Mouse (Mus musculus): ENCODE results near the gene C2.

The C2 gene

GRCm38 (mm10) chr17:34881683-34882310, 16.3 kb downstream of the C2 start, which contains the start of gene Gm20547:
Gene Gm20547, minus strand, starts transcription at chr17:34882042.
- in situ Hi-C loops (cut with MboI, MseI) = no loop called here

- in situ Hi-C loops (cut with MboI, MseI) = no loop called here
These were observed 16.9 kb downstream of the C2 start for GRCm38 (mm10) chr17:34881166-34881565.

- in situ Hi-C loops (cut with MboI, MseI) = no loop called here
These were observed 18.7 kb downstream of the C2 start, which contains the start of gene Zbtb12 for GRCm38 (mm10) chr17:34879336-34879879. Gene Zbtb12, plus strand, starts transcription at chr17:34879483.

- in situ Hi-C loops (cut with MboI, MseI) = no loop called here
These were observed 23.7 kb downstream of the C2 start for GRCm38 (mm10) chr17:34874321-34874720.

- in situ Hi-C loops (cut with MboI, MseI) = no loop called here
These were observed 32.1 kb downstream of the C2 start for GRCm38 (mm10) chr17:34865981-34866380.

GRCm38 (mm10) chr17:34862416-34863081, 35.5 kb downstream of the C2 start, which contains the start of gene Cfb:
Gene Cfb, minus strand, starts transcription at chr17:34862518.
- in situ Hi-C loops (cut with MboI, MseI) = no loop called here

- in situ Hi-C loops (cut with MboI, MseI) = no loop called here
These were observed 36.2 kb downstream of the C2 start for GRCm38 (mm10) chr17:34861704-34862415.

GRCm38 (mm10) chr17:34860514-34860913, 37.6 kb downstream of the C2 start:
- in situ Hi-C loops (cut with MboI, MseI) = no loop called here

GRCm38 (mm10) chr17:34858670-34859069, 39.4 kb downstream of the C2 start:
- in situ Hi-C loops (cut with MboI, MseI) = loop anchor here (5.0 kb wide), 1 partner anchor 54 kb away; the partner anchor contains the start of gene Slc44a4

GRCm38 (mm10) chr17:34855825-34856224, 42.2 kb downstream of the C2 start:
- in situ Hi-C loops (cut with MboI, MseI) = loop anchor here (5.0 kb wide), 1 partner anchor 56 kb away; the partner anchor contains the start of gene Slc44a4

- in situ Hi-C loops (cut with MboI, MseI) = loop anchor here (5.0 kb wide), 1 partner anchor 58 kb away; the partner anchor contains the start of gene Slc44a4
These were observed 43.3 kb downstream of the C2 start for GRCm38 (mm10) chr17:34854761-34855160.

GRCm38 (mm10) chr17:34853511-34853910, 44.6 kb downstream of the C2 start:
- in situ Hi-C loops (cut with MboI, MseI) = no loop called here

- in situ Hi-C loops (cut with MboI, MseI) = no loop called here
These were observed 47.4 kb downstream of the C2 start for GRCm38 (mm10) chr17:34850517-34851125.

- in situ Hi-C loops (cut with MboI, MseI) = loop anchor here (25.0 kb wide), 1 partner anchor 813 kb away; the partner anchor contains the start of genes Col11a2, H2-Ke6, Rxrb and Slc39a7
These were observed 48.1 kb downstream of the C2 start, which contains the start of the genes Skiv2l and Nelfe for GRCm38 (mm10) chr17:34849722-34850516. Gene Skiv2l, minus strand, starts transcription at chr17:34850210. Gene Nelfe, plus strand, starts transcription at chr17:34850391.

GRCm38 (mm10) chr17:34847615-34848014, 50.5 kb downstream of the C2 start:
- in situ Hi-C loops (cut with MboI, MseI) = loop anchor here (25.0 kb wide), 1 partner anchor 810 kb away; the partner anchor contains the start of genes Col11a2, H2-Ke6, Rxrb and Slc39a7

- in situ Hi-C loops (cut with MboI, MseI) = loop anchor here (25.0 kb wide), 1 partner anchor 810 kb away; the partner anchor contains the start of genes Col11a2, H2-Ke6, Rxrb and Slc39a7
These were observed 50.9 kb downstream of the C2 start for GRCm38 (mm10) chr17:34847192-34847591.

- in situ Hi-C loops (cut with MboI, MseI) = loop anchor here (25.0 kb wide), 1 partner anchor 808 kb away; the partner anchor contains the start of genes Col11a2, H2-Ke6, Rxrb and Slc39a7
These were observed 53.2 kb downstream of the C2 start for GRCm38 (mm10) chr17:34844884-34845283.

GRCm38 (mm10) chr17:34840736-34841307, 57.2 kb downstream of the C2 start:
- in situ Hi-C loops (cut with MboI, MseI) = loop anchor here (25.0 kb wide), 1 partner anchor 804 kb away; the partner anchor contains the start of genes Col11a2, H2-Ke6, Rxrb and Slc39a7

GRCm38 (mm10) chr17:34838785-34839184, 59.3 kb downstream of the C2 start:
- in situ Hi-C loops (cut with MboI, MseI) = loop anchor here (25.0 kb wide), 1 partner anchor 801 kb away; the partner anchor contains the start of genes Col11a2, H2-Ke6, Rxrb and Slc39a7

Measured in T-helper 2 cell (primary cell).